Mouse (Mus musculus) right cerebral cortex, postnatal 25 days (tissue): ENCODE measurements around the gene Astn2.

ENCODE experiments used
- DNase-seq: peaks from one replicate; pipeline ENCODE4 v3.0.0; 2022

Astn2 gene

GRCm38 (mm10) chr4:66158714-66159113 is 245.7 kb downstream of the Astn2 start:
- no peak for DNase-seq

GRCm38 (mm10) chr4:66157439-66158113 is 246.8 kb downstream of the Astn2 start:
- no peak for DNase-seq

GRCm38 (mm10) chr4:66146546-66146945 is 257.9 kb downstream of the Astn2 start:
- DNase-seq, result no peak

- DNase-seq, result no peak
Measured at GRCm38 (mm10) chr4:66126181-66126580, 278.2 kb downstream of the Astn2 start.

- no peak for DNase-seq
Measured at GRCm38 (mm10) chr4:66122766-66123358, 281.5 kb downstream of the Astn2 start.

GRCm38 (mm10) chr4:66114243-66114642 is 290.2 kb downstream of the Astn2 start:
- no peak for DNase-seq

- DNase-seq, result no peak
Measured at GRCm38 (mm10) chr4:66102037-66102436, 302.4 kb downstream of the Astn2 start.

GRCm38 (mm10) chr4:66097629-66098028 is 306.8 kb downstream of the Astn2 start:
- DNase-seq, result no peak

GRCm38 (mm10) chr4:66096104-66096503 is 308.3 kb downstream of the Astn2 start:
- DNase-seq, result no peak

GRCm38 (mm10) chr4:66057161-66057560 is 347.2 kb downstream of the Astn2 start:
- no peak for DNase-seq

GRCm38 (mm10) chr4:66055690-66056089 is 348.7 kb downstream of the Astn2 start:
- DNase-seq, result no peak

GRCm38 (mm10) chr4:66043014-66043672 is 361.3 kb downstream of the Astn2 start:
- no peak for DNase-seq

GRCm38 (mm10) chr4:66033826-66034225 is 370.6 kb downstream of the Astn2 start:
- DNase-seq, result no peak

GRCm38 (mm10) chr4:66031320-66031870 is 373.0 kb downstream of the Astn2 start:
- no peak for DNase-seq

GRCm38 (mm10) chr4:66029901-66030300 is 374.5 kb downstream of the Astn2 start:
- DNase-seq, result no peak

GRCm38 (mm10) chr4:66027866-66028265 is 376.5 kb downstream of the Astn2 start:
- no peak for DNase-seq

GRCm38 (mm10) chr4:66025393-66026062 is 378.9 kb downstream of the Astn2 start:
- no peak for DNase-seq

GRCm38 (mm10) chr4:66002936-66003335 is 401.5 kb downstream of the Astn2 start:
- DNase-seq, result no peak

GRCm38 (mm10) chr4:65983643-65984042 is 420.8 kb downstream of the Astn2 start:
- DNase-seq, result no peak

- DNase-seq, result no peak
Measured at GRCm38 (mm10) chr4:65982882-65983281, 421.5 kb downstream of the Astn2 start.

GRCm38 (mm10) chr4:65976251-65976650 is 428.2 kb downstream of the Astn2 start:
- DNase-seq, result peak; percentile 59

GRCm38 (mm10) chr4:65972395-65972794 is 432.0 kb downstream of the Astn2 start:
- no peak for DNase-seq

GRCm38 (mm10) chr4:65969318-65969717 is 435.1 kb downstream of the Astn2 start:
- no peak for DNase-seq
